Mouse (Mus musculus) heart, embryonic 12.5 days (tissue): ENCODE measurements around the gene Fmo1. TPM values are rescaled to one million over a fixed set of nuclear protein-coding genes. Genes with fewer than 3 reads are reported as not detected.

ENCODE experiments used
- ATAC-seq: fragments of 200-750 bp; cut with Nextera tagmentation; 2 replicates; pipeline ENCODE4 v1.8.0; 2017; ENCODE audit warnings: moderate TSS enrichment, moderate library complexity; ENCODE audit not compliant: insufficient number of reproducible peaks, low FRiP score
- H3K27ac ChIP-seq: fragments of 300-500 bp; sonication (generic); 2 replicates; pipeline ENCODE4 v1.5.1; 2016; ENCODE audit warnings: mild to moderate bottlenecking, moderate library complexity; ENCODE audit not compliant: poor library complexity, severe bottlenecking
- H3K27me3 ChIP-seq: fragments of 300-500 bp; sonication (generic); replicated peaks from 2 replicates; pipeline ENCODE4 v1.6.1; 2016; ENCODE audit warnings: mild to moderate bottlenecking, moderate library complexity
- H3K36me3 ChIP-seq: fragments of 300-500 bp; sonication (generic); 2 replicates; pipeline ENCODE4 v1.6.1; 2016; ENCODE audit warnings: mild to moderate bottlenecking, moderate library complexity
- H3K4me1 ChIP-seq: fragments of 300-500 bp; sonication (generic); replicated peaks from 2 replicates; pipeline ENCODE4 v1.6.1; 2016; ENCODE audit warnings: mild to moderate bottlenecking
- H3K4me2 ChIP-seq: fragments of 300-500 bp; sonication (generic); 2 replicates; pipeline ENCODE4 v1.6.1; 2016; ENCODE audit warnings: mild to moderate bottlenecking, moderate library complexity
- H3K4me3 ChIP-seq: fragments of 300-500 bp; sonication (generic); 2 replicates; pipeline ENCODE4 v1.5.1; 2016; ENCODE audit warnings: mild to moderate bottlenecking
- H3K9ac ChIP-seq: fragments of 300-500 bp; sonication (generic); 2 replicates; pipeline ENCODE4 v1.6.1; 2016; ENCODE audit warnings: mild to moderate bottlenecking, moderate library complexity
- H3K9me3 ChIP-seq: fragments of 300-500 bp; sonication (generic); replicated peaks from 2 replicates; pipeline ENCODE4 v1.6.1; 2016; ENCODE audit warnings: mild to moderate bottlenecking, moderate library complexity
- WGBS: fragments of 180-500 bp; shearing (Covaris S2); methylation state at CpG from one replicate; pipeline ENCODE4 v1.1.7; 2016; 5-methylcytosine and 5-hydroxymethylcytosine counted together
- polyA plus RNA-seq: library from polyadenylated mRNA; unstranded; fragments of >200 nt; fragmentation: Nextera tagmentation; extraction: Ambion mirVana; gene quantifications from 2 replicates; pipeline ENCODE4 v1.2.1, GENCODE M21; 2016

Gene Fmo1
- polyA plus RNA-seq, 1 experiment from 2014 or later, result 2.2 TPM

GRCm38 (mm10) chr1:162831838-162832573 is 34.4 kb downstream of the Fmo1 start:
- H3K27ac ChIP-seq, result no peak overlapping the region
- no peaks in the 10 kb centered on the region for H3K9me3 ChIP-seq
- no peaks in the 10 kb centered on the region for H3K4me1 ChIP-seq
- no peak overlapping the region for H3K4me3 ChIP-seq
- no peak for ATAC-seq
- no peaks in the 10 kb centered on the region for H3K36me3 ChIP-seq
- 8% methylated on average over 5 of the region's 5 CpGs for WGBS
- no peak overlapping the region for H3K9ac ChIP-seq
- H3K4me2 ChIP-seq, result peak overlapping the region; percentile 24
- no peaks in the 10 kb centered on the region for H3K27me3 ChIP-seq

GRCm38 (mm10) chr1:162819280-162819679 is 47.1 kb downstream of the Fmo1 start:
- 88% methylated on average over 5 of the region's 5 CpGs for WGBS

DNA sequence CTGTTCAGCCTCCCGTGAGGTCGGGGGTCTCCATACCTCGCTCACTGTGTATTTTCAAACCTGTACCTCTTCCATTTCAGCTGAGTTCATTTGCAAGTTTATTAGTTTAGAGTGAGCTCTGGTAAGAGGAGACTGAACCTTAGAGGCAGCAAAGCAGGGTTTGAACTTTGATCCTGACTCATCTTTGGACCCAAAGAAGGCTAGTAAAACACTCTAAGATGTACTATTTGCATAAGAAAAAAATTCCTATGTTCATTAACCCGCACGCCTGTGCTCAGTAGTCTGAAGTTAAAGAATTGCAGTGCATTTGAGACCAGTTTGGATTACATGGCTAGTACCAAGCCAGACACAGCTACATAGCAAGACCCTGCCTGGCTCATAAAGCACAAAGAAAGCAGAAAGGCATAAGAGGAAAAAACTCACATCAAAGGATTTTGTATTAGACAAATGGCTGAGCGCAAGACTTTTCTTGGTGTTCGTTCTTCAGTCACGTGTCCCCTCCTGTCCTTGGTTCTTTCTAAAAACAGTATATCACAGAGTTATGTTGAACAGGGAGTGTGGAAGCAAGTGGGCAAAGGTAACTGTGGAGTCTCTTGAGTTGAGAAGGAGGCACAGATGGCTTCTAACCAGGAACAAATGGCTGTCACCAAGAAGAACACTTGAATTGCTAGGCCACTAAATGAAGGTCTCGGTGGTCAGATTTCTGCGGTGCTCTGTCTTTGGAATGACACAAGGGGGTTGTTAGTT is 50.9 kb downstream of the Fmo1 start:
- H3K4me1 ChIP-seq, result no peaks in the 10 kb centered on the region
- no peak overlapping the region for H3K27ac ChIP-seq
- WGBS, result 80% methylated on average over 10 of the region's 10 CpGs
- no peaks in the 10 kb centered on the region for H3K36me3 ChIP-seq
- no peak for ATAC-seq
- no peaks in the 10 kb centered on the region for H3K9me3 ChIP-seq
- H3K9ac ChIP-seq, result no peak overlapping the region
- H3K4me2 ChIP-seq, result no peak overlapping the region
- no peaks in the 10 kb centered on the region for H3K27me3 ChIP-seq
- no peak overlapping the region for H3K4me3 ChIP-seq

More at GRCm38 (mm10) chr1:162819280-162819679, 47.1 kb downstream of the Fmo1 start:
- no peaks in the 10 kb centered on the region for H3K36me3 ChIP-seq
- no peak overlapping the region for H3K9ac ChIP-seq
- no peak overlapping the region for H3K4me2 ChIP-seq
- no peaks in the 10 kb centered on the region for H3K4me1 ChIP-seq
- H3K27ac ChIP-seq, result no peak overlapping the region
- no peaks in the 10 kb centered on the region for H3K27me3 ChIP-seq
- H3K4me3 ChIP-seq, result no peak overlapping the region
- no peaks in the 10 kb centered on the region for H3K9me3 ChIP-seq
- ATAC-seq, result no peak

GRCm38 (mm10) chr1:162814932-162815331 is 51.5 kb downstream of the Fmo1 start:
- Histone ChIP-seq H3K36me3 (no peaks in the 10 kb centered on the region), H3K9me3 (no peaks in the 10 kb centered on the region), H3K27me3 (no peaks in the 10 kb centered on the region), H3K4me1 (no peaks in the 10 kb centered on the region), H3K27ac (no peak overlapping the region), H3K4me3 (no peak overlapping the region), H3K4me2 (no peak overlapping the region), H3K9ac (no peak overlapping the region)
- WGBS, result 75% methylated on average over 4 of the region's 4 CpGs
- ATAC-seq, result no peak

DNA sequence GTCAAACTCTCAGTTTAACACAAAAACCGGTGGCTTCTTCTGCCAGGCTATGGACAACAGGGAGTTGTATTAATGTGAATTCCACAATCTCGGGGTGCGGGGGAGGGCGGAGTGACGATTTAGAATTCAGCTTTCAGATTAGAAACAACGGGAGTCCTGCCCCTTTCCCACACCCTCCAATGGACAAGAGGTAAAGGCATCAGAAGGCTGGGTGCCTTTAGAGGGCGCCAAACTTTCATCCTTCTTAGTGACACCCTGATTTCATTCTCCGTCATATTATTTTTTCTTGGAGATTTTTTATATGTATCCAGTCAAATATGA is 52.6 kb downstream of the Fmo1 start, which contains the start of gene Fmo4:
TSS of gene Fmo4 (minus strand) at position 137 of the 321 bp plus-strand sequence.
- Histone ChIP-seq H3K27me3 (no peaks in the 10 kb centered on the region), H3K27ac (no peak within 1 kb of the TSS), H3K9ac (no peak within 1 kb of the TSS), H3K9me3 (no peaks in the 10 kb centered on the region), H3K4me2 (peak within 1 kb of the TSS; percentile 39; the same call in 1 of the 2 replicates), H3K36me3 (no peaks in the 10 kb centered on the region), H3K4me3 (no peak within 1 kb of the TSS), H3K4me1 (no peaks in the 10 kb centered on the region)
- WGBS, result 37% methylated on average over 8 of the region's 8 CpGs
- ATAC-seq, result no peak

- Histone ChIP-seq H3K4me2 (peak overlapping the region; percentile 39; the same call in 1 of the 2 replicates), H3K9me3 (no peaks in the 10 kb centered on the region), H3K36me3 (no peaks in the 10 kb centered on the region), H3K4me3 (no peak overlapping the region), H3K9ac (no peak overlapping the region), H3K4me1 (no peaks in the 10 kb centered on the region), H3K27me3 (no peaks in the 10 kb centered on the region), H3K27ac (no peak overlapping the region)
- 77% methylated on average over 9 of the region's 9 CpGs for WGBS
- ATAC-seq, result no peak
These were observed 53.1 kb downstream of the Fmo1 start for GRCm38 (mm10) chr1:162813143-162813835.

- no peaks in the 10 kb centered on the region for H3K36me3 ChIP-seq
- H3K9me3 ChIP-seq, result no peaks in the 10 kb centered on the region
- H3K27me3 ChIP-seq, result no peaks in the 10 kb centered on the region
- H3K4me3 ChIP-seq, result no peak overlapping the region
- no peak overlapping the region for H3K4me2 ChIP-seq
- H3K9ac ChIP-seq, result no peak overlapping the region
- H3K27ac ChIP-seq, result no peak overlapping the region
- ATAC-seq, result no peak
- H3K4me1 ChIP-seq, result no peaks in the 10 kb centered on the region
- WGBS, result 71% methylated on average over 3 of the region's 3 CpGs
These were observed 57.9 kb downstream of the Fmo1 start for GRCm38 (mm10) chr1:162808541-162808940.

DNA sequence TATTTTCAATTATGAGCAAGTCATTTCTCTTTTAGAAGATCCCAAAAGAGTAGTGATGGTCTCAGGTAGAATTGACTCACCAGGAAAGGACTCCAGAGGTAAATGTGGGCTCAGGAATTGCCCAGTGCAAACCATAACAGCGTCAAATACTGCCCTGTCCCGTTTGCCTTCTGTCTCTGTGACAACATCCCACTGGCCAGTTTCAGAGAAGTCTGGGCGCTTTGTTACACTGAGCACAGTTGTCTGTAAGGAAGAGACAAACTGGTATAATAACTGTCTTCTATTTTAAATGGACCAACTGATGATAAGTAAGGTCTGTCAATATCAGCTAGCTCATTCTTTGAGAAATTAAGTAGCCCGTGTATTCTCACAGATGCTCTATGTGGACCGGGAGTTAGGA is 59.0 kb downstream of the Fmo1 start:
- no peaks in the 10 kb centered on the region for H3K27me3 ChIP-seq
- ATAC-seq, result no peak
- WGBS, result 81% methylated on average over 5 of the region's 5 CpGs
- no peak overlapping the region for H3K4me3 ChIP-seq
- no peak overlapping the region for H3K4me2 ChIP-seq
- H3K9ac ChIP-seq, result no peak overlapping the region
- H3K9me3 ChIP-seq, result no peaks in the 10 kb centered on the region
- H3K27ac ChIP-seq, result no peak overlapping the region
- H3K4me1 ChIP-seq, result no peaks in the 10 kb centered on the region
- H3K36me3 ChIP-seq, result no peaks in the 10 kb centered on the region

DNA sequence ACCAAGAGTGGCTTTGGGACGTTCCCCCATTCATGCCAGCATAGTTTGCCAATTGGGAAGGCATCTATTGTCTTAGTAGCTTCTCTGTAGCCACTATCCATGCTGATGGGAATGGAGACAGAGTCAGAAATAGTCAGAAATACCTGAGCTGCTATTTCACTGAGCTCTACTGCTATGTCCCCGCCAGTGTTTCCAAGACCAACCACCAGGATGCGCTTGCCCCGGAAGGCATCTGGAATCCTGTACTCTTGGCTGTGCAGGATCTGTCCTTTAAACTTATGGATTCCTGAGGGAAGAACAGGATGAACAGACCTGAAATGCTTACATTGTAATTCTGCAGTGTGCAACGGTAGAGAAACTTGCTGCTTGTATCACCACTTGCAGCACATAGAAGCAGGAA is 61.4 kb downstream of the Fmo1 start:
- Histone ChIP-seq H3K27me3 (no peaks in the 10 kb centered on the region), H3K27ac (no peak overlapping the region), H3K9ac (no peak overlapping the region), H3K4me3 (no peak overlapping the region), H3K4me2 (no peak overlapping the region), H3K9me3 (no peaks in the 10 kb centered on the region), H3K4me1 (no peaks in the 10 kb centered on the region), H3K36me3 (no peaks in the 10 kb centered on the region)
- no peak for ATAC-seq
- WGBS, result 59% methylated on average over 5 of the region's 5 CpGs

DNA sequence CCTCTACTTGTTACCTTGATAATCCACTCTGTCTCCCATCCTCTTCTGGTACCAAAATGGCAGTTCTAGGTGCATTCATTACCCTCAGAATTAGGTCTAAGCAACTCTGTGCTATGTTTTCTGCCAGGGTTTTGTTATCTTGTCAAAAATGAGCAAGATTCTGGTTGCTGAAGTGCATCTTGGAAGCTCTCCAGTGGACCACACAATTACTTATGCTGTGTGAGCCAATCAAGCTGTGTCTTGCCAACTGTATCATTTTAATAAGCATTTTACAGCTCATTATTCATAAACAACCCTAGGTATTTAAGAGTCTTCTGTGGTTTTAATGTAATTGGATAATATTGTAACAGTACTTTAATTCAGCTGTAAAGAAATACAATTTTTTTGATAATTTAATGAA is 70.0 kb downstream of the Fmo1 start:
- no peaks in the 10 kb centered on the region for H3K27me3 ChIP-seq
- no peaks in the 10 kb centered on the region for H3K9me3 ChIP-seq
- H3K4me2 ChIP-seq, result no peak overlapping the region
- H3K36me3 ChIP-seq, result no peaks in the 10 kb centered on the region
- H3K4me3 ChIP-seq, result no peak overlapping the region
- no peak overlapping the region for H3K27ac ChIP-seq
- ATAC-seq, result no peak
- H3K9ac ChIP-seq, result no peak overlapping the region
- no peaks in the 10 kb centered on the region for H3K4me1 ChIP-seq

DNA sequence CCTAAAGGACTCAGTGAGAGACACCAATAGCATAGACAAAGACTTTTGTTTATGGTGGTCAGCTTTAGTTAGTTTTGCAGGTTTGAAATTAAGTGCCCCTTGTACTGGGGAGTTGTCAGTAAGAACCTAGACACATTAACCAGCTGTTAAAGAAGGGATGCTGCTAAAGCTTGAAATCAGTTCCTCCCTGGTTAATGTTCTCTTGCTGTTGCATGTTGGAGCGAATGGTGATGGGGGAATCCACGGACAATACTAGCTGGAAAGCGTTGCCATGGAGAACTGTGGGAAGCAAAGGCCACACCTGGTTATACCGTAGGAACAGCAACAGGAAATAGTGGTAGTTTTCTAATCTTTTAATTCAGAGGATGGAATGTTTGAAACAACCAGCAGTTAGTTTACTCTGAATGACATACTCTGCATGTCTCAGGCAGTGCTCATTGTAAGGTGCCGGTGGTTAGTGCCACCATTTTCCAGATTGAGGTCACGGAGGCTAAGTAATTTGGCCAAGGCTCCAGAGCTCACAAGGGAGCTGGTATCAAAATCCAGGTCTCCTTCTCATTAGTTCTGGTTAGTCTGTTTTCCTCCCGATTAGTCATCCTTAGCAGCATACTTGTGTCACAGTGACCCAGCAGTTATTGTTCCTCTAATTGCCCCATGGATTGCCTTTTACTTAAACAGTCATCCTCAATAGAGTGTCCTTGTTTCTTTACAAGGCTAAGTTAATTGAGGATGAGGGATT is 73.9 kb downstream of the Fmo1 start:
- H3K9me3 ChIP-seq, result no peaks in the 10 kb centered on the region
- no peaks in the 10 kb centered on the region for H3K27me3 ChIP-seq
- H3K4me1 ChIP-seq, result no peaks in the 10 kb centered on the region
- no peak for ATAC-seq
- no peak overlapping the region for H3K9ac ChIP-seq
- no peak overlapping the region for H3K4me3 ChIP-seq
- H3K36me3 ChIP-seq, result no peaks in the 10 kb centered on the region
- 75% methylated on average over 7 of the region's 7 CpGs for WGBS
- H3K27ac ChIP-seq, result no peak overlapping the region
- H3K4me2 ChIP-seq, result no peak overlapping the region
